Mouse (Mus musculus): Measurements from ENCODE around the gene Gm20765. TPM values are rescaled to one million over a fixed set of nuclear protein-coding genes. Genes with fewer than 3 reads are reported as not detected.
"Not testable (repeated sequence)": the region's sequence is repeated elsewhere in the genome, so short reads cannot be mapped to it uniquely, and the experiment has no call there.

Gene Gm20765
- total RNA-seq (2021): not detected
- long read RNA-seq: 0 reads

DNA sequence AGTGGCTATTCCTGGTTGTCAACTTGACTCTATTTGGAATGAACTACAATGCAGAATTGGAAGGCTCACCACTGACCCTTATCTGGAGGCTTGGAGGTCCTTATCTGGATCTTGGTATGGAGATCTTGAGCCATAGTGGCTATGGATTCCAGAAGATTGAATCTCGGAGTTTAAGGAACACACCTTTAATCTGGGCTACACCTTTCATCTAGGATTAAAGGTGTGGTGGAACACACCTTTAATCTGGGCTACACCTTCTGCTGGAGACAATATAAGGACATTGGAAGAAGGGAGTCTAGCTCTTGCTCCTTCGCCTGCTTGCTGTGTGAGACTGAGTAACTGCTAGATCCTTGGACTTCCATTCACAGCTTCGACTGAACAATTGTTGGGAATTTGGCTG is at the start of gene Gm20765:
Gene Gm20765 (plus strand): TSS at position 301 of the 400 bp plus-strand sequence.
- DNase-seq (ENCODE audit: low spot score in 2 of 2): not testable (repeated sequence)

GRCm38 (mm10) chr10:104142687-104143086 is 42.6 kb upstream of the Gm20765 start, which contains the start of gene Gm21293:
TSS of gene Gm21293 (plus strand) at chr10:104142987.
- not testable (repeated sequence) for DNase-seq (ENCODE audit: low spot score in 2 of 2)

GRCm38 (mm10) chr10:104151197-104151596 is 34.1 kb upstream of the Gm20765 start, which contains the start of gene Gm6763:
TSS of gene Gm6763 (plus strand) at chr10:104151497.
- DNase-seq (ENCODE audit: low spot score in 2 of 2): not testable (repeated sequence)

DNA sequence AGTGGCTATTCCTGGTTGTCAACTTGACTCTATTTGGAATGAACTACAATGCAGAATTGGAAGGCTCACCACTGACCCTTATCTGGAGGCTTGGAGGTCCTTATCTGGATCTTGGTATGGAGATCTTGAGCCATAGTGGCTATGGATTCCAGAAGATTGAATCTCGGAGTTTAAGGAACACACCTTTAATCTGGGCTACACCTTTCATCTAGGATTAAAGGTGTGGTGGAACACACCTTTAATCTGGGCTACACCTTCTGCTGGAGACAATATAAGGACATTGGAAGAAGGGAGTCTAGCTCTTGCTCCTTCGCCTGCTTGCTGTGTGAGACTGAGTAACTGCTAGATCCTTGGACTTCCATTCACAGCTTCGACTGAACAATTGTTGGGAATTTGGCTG is 25.6 kb upstream of the Gm20765 start, which contains the start of gene Gm8764:
Gene Gm8764 (plus strand): TSS at position 301 of the 400 bp plus-strand sequence.
- not testable (repeated sequence) for DNase-seq (ENCODE audit: low spot score in 2 of 2)

DNA sequence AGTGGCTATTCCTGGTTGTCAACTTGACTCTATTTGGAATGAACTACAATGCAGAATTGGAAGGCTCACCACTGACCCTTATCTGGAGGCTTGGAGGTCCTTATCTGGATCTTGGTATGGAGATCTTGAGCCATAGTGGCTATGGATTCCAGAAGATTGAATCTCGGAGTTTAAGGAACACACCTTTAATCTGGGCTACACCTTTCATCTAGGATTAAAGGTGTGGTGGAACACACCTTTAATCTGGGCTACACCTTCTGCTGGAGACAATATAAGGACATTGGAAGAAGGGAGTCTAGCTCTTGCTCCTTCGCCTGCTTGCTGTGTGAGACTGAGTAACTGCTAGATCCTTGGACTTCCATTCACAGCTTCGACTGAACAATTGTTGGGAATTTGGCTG is 17.1 kb upstream of the Gm20765 start, which contains the start of gene Gm21304:
Gene Gm21304 (plus strand): TSS at position 301 of the 400 bp plus-strand sequence.
- not testable (repeated sequence) for DNase-seq (ENCODE audit: low spot score in 2 of 2)

DNA sequence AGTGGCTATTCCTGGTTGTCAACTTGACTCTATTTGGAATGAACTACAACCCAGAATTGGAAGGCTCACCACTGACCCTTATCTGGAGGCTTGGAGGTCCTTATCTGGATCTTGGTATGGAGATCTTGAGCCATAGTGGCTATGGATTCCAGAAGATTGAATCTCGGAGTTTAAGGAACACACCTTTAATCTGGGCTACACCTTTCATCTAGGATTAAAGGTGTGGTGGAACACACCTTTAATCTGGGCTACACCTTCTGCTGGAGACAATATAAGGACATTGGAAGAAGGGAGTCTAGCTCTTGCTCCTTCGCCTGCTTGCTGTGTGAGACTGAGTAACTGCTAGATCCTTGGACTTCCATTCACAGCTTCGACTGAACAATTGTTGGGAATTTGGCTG is 8.6 kb upstream of the Gm20765 start, which contains the start of gene Gm21312:
Gene Gm21312 (plus strand): TSS at position 301 of the 400 bp plus-strand sequence.
- not testable (repeated sequence) for DNase-seq (ENCODE audit: low spot score in 2 of 2)

DNA sequence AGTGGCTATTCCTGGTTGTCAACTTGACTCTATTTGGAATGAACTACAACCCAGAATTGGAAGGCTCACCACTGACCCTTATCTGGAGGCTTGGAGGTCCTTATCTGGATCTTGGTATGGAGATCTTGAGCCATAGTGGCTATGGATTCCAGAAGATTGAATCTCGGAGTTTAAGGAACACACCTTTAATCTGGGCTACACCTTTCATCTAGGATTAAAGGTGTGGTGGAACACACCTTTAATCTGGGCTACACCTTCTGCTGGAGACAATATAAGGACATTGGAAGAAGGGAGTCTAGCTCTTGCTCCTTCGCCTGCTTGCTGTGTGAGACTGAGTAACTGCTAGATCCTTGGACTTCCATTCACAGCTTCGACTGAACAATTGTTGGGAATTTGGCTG is 8.4 kb downstream of the Gm20765 start, which contains the start of gene Gm4340:
Gene Gm4340 (plus strand): TSS at position 301 of the 400 bp plus-strand sequence.
- not testable (repeated sequence) for DNase-seq (ENCODE audit: low spot score in 2 of 2)

- no peak for DNase-seq (ENCODE audit: low spot score in 2 of 2)
These were observed 24.3 kb downstream of the Gm20765 start for GRCm38 (mm10) chr10:104209655-104210054.

DNA sequence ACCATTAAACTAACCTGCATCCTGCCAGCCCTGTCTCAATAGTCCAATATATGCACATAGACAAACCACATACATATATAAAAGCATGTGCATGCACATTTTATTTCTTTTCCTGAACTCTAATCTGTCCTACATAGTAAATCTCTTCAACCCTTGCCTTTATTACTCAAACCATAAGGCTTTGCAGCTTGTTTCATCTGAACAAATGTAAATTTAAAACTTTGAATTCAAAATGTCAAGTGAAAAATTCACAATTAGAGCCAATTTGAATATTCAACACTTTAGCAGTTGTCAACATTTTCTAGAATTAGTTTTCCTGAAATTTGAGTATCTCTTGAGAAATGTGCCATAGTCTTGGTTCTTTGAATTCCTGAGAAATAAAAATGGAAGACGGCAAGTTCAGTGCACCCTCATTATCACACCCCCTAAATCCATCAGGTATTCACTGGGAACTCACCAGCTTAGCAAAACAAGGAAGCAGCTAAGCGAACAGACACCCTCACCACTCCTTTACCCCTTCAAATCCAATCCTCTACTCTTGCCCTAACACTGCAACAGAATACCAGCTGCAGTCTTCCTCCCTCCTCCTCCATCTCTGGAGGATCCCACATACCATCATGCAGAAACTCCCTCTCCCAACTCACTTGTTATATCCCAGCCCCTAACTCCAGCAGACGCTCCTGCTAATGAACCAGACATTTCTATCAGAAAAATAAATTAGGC is 25.1 kb downstream of the Gm20765 start:
- DNase-seq (ENCODE audit: low spot score in 2 of 2): peak; percentile 2 to 4

- DNase-seq (ENCODE audit: low spot score in 2 of 2): no peak
These were observed 29.2 kb downstream of the Gm20765 start for GRCm38 (mm10) chr10:104214527-104214926.

- DNase-seq (ENCODE audit: low spot score in 2 of 2): no peak
These were observed 35.1 kb downstream of the Gm20765 start for GRCm38 (mm10) chr10:104220303-104221021.

Other genes starting within 250 kb of the Gm20765 start
- gene Gm21293, start 42.5 kb upstream of the Gm20765 start, total RNA-seq (2021): not detected
- not detected for gene Gm6763, start 34.0 kb upstream of the Gm20765 start, total RNA-seq (2021)
- not detected for gene Gm8764, start 25.5 kb upstream of the Gm20765 start, total RNA-seq (2021)
- gene Gm21304, start 17.0 kb upstream of the Gm20765 start, total RNA-seq (2021): not detected
- not detected for gene Gm21312, start 8.5 kb upstream of the Gm20765 start, total RNA-seq (2021)
- not detected for gene Gm4340, start 8.5 kb downstream of the Gm20765 start, total RNA-seq (2021)